ENCODE assay signal across 13 mouse cellular contexts in genomic region chr16:92905626-92906025, GRCm38 (mm10).
DNase-seq lines count a peak whose midpoint lies in the region.
"Had no signal": no experiment of that assay in that cellular context is flagged by ENCODE, and none has a peak within 500 bp of the region (broad histone marks: within the 10 kb centered on the region; RNA-seq: fewer than 3 reads in every experiment).

No protein-coding gene starts in this region.

- intact Hi-C loops in left cerebral cortex, postnatal 25 days (cut with DNase I): no loop called here

- peak; percentile 7 to 33 for DNase-seq in adrenal gland, postnatal 36 days
- no peak for DNase-seq in adrenal gland, postnatal 4 days (ENCODE audit: low spot score in 2 of 2)
- DNase-seq in 3T3-L1 (ENCODE audit: low read depth, low spot score) (peak; percentile 94), NIH3T3 (ENCODE audit: low read depth) (peak; percentile 92)
- DNase-seq in embryo, embryonic 10 days (ENCODE audit: low spot score): no peak
- DNase-seq in left cerebral cortex, postnatal 25 days (ENCODE audit: low spot score in 2 of 2): no peak
- DNase-seq: cerebellum, adult 2 months; cerebellum, postnatal 10 days; embryo, embryonic 11 days; gastrocnemius, postnatal 10 days; heart, adult 18-20 months; heart, postnatal 10 days; kidney, adult 2 months had no signal

Comparison
In these comparisons a context has a peak if more than half of its experiments do, and no peak if none do; other contexts are left out.
1. DNase-seq: peak in adrenal gland, postnatal 36 days (2 of 2), 3T3-L1 (single experiment) and NIH3T3 (single experiment); none in adrenal gland, postnatal 4 days (0 of 2), embryo, embryonic 10 days (single experiment) and left cerebral cortex, postnatal 25 days (0 of 2).